Mouse (Mus musculus) kidney, adult 10 weeks (tissue): ENCODE measurements around the gene Rab38. TPM values are rescaled to one million over a fixed set of nuclear protein-coding genes. Genes with fewer than 3 reads are reported as not detected.

Source experiments
- polyA plus RNA-seq: library from polyadenylated mRNA; stranded (reverse); fragments of 350-450 nt; fragmentation: Illumina TruSeq; extraction: RNeasy Lipid Tissue Mini Kit (QIAGEN cat#74804); gene quantifications from one replicate; pipeline ENCODE4 v1.2.3, GENCODE M21; 2014; ENCODE audit warnings: low read depth, low replicate concordance

The Rab38 gene
- polyA plus RNA-seq, result 27.2 TPM

GRCm38 (mm10) chr7:88429786-88430691 lies at the start of gene Rab38:
Rab38 (plus strand) TSS chr7:88430273.

Other genes with a start within 250 kb of the Rab38 start
- gene Ctsc, start 152.2 kb upstream of the Rab38 start, polyA plus RNA-seq, result 60.7 TPM